Mouse (Mus musculus) layer of hippocampus, adult 2 months (tissue): ENCODE measurements at regions not wholly inside any gene's neighbourhood (a gene's known extent, or its start where the extent isn't known, plus 50 kb on each side); places are given as distances from the start of the nearest gene placed in this dataset.

ENCODE experiments used
- DNase-seq, 2 experiments: peaks; one replicate each; pipeline ENCODE4 v3.0.0; 2022; ENCODE audit warnings: low spot score in 2 of 2
- H3K27ac ChIP-seq: fragments of 200-600 bp; 2 replicates; pipeline ENCODE4 v1.8.1; 2022
- H3K4me3 ChIP-seq: fragments of 200-600 bp; 2 replicates; pipeline ENCODE4 v1.8.1; 2022; ENCODE audit warnings: mild to moderate bottlenecking
- CTCF ChIP-seq: fragments of 200-600 bp; conservative IDR thresholded peaks from 2 replicates; pipeline ENCODE4 v1.8.1; 2022; ENCODE audit warnings: antibody characterized with exemption, mild to moderate bottlenecking, moderate library complexity

DNA sequence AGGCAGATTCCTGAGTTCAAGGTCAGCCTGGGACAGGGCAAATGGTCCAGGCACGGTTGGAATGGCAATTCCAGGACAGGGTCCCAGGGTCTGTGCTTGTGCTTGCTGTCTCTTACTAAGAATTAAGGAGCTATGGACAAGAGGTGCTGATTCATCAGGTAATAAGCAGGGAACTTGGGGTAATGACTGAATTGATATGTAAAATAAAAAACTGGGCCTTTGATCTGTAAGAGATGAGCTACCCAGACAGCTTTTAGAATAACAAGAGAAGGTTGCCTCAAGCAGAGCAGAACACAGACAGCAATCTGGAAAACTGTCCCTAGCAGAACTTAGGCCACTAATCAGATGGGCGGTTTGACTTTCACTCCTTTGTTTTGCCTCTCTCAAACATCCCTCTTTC, 189.6 kb upstream of the Stac start:
- Histone ChIP-seq H3K27ac (no peak overlapping the region), H3K4me3 (no peak overlapping the region)
- no peak for DNase-seq
- TF ChIP-seq CTCF: no peak

DNA sequence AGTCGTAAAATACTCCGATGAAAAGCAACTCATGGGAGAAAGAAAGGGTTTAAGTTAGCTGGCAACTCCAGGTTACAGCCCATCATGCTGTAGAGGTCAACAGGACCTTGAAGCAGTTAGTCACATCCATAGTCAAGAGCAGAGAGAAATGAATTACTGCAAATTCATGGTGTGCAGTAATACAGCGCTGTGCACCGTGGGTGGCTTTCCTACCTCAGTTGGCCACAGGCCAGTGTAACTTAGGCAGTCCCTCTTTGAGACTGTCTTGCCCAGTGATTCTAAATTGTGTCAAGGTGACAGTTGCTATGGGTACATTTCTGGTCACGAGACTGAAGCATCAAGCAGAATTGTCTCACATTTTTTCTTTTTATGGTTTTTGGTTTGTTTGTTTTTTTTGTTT, 186.7 kb upstream of the Stac start:
- no peak overlapping the region for H3K27ac ChIP-seq
- TF ChIP-seq CTCF: no peak
- no peak overlapping the region for H3K4me3 ChIP-seq
- DNase-seq: no peak

DNA sequence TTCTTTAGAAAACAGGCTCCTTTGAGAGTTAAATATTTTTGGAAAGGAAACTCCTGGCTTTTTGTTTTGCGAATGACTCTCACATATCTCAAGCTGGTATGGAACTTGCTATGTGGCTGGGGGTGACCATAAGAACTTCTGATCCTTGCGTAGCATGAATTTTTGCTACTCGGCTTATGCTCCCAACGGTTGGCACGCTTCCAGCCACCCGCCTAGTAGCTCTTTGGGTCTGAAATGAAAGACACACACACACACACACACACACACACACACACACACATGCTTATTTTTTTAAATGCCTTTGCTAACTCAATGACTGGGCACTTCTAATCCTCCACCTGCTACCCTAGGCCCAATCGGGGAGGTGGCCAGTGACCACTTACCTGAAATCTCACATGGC, 180.3 kb upstream of the Stac start:
- no peak for DNase-seq
- Histone ChIP-seq H3K4me3 (no peak overlapping the region), H3K27ac (no peak overlapping the region)
- TF ChIP-seq CTCF: no peak

DNA sequence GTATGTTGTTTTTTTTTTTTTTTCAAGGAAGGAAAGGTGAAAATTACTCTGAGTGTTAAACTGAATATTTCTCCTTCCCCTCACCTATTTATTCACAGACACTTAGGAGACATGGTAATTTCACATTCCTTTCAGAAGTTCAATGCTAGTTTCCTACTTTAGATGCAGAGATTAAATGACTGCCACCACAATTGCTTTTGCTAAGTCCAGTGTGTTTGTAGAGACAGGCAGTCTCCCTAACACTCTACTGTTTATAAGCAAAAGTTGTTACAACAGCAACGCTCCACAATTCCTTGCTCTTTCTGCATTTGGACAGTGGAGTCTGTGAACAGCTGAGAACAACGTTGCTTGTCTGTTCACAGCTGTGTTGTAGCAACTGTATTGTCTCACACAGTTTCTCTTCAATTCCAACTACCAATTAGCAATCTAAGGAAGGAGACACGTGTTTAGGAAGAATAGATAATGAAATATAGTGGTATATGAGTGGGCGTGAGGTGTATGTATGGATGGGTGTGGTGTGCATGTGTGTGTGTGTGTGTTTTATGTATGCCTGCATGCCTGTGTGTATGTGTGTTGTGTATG, 179.7 kb upstream of the Stac start:
- Histone ChIP-seq H3K27ac (no peak overlapping the region), H3K4me3 (no peak overlapping the region)
- TF ChIP-seq CTCF: no peak
- DNase-seq: no peak

DNA sequence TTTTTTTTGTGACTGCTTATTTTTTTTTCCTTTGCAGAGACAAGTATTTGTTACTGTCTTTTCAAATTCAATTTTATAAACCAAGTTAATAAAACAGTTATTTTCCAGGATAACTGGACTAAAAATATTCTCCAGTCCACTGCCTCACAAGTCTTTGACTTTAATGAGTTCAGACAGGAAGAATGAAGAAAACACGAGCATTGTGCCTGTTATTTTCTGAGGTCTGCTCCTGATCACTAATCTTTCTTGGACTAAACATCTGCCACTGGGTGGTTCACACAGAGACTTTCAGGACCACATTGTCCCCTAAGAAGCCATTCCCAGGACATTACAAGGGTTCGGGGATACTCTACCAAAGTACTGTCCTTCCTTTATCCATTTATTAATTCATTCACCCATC, 167.9 kb upstream of the Stac start:
- TF ChIP-seq CTCF: no peak
- Histone ChIP-seq H3K4me3 (no peak overlapping the region), H3K27ac (no peak overlapping the region)
- DNase-seq: no peak

DNA sequence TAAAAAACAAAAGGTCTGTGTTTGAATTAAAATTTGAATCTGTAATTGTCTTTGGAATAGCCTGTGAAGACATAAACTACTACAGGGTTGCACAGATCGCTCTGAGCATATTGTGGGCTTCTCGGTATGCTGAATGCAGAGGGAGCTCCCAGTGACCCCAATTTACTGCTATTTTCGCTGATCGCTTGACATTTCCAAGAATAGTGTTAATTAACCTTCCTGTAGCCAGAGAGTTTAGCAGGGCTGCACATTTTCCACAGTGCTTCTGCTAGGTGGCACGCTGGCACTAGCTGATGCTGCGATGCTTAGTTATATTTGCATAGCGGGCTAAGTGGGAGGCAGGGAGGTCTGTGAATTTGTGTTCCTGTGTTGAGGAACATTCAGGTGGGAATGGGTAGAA, 164.8 kb upstream of the Stac start:
- H3K27ac ChIP-seq: no peak overlapping the region
- no peak for TF ChIP-seq CTCF
- no peak for DNase-seq
- no peak overlapping the region for H3K4me3 ChIP-seq

DNA sequence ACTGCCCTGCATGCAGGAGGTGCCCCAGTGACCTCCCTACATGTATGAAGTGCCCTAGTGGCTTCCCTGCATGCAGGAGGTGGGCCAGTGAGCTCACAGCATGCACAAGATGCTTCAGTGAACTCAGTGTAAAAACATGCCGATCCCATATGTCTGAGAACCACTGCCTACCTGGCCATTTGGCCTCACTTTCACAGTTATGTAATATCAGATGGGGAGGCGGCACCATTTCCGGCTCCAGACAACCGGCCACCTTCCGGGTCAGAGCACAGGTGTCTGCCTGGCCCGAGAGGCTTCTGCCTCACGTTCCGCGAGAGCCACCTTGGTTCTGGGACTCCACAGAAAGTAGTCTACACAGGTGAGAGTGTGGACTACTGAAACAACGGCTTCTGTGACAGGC, 156.2 kb upstream of the Stac start:
- Histone ChIP-seq H3K27ac (no peak overlapping the region), H3K4me3 (no peak overlapping the region)
- no peak for DNase-seq
- no peak for TF ChIP-seq CTCF

DNA sequence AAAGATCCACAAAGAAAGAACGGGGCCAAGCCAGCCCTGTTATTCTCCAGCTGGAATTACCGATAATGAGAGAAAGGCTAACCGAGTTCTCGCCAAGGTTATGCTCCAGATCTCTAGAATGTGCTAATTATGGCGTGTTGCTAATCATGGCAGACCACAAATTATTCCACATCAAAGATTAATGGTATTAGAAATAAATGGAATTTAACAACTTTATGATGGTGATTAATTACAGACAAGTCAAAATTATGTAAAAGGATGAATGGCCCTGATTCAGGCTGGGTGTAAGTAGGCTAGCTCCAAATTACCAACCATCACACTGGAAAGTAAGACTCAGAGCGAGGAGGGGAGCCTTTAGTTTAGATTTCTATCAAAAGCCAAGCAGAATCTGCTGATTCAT, 151.0 kb upstream of the Stac start:
- Histone ChIP-seq H3K4me3 (no peak overlapping the region), H3K27ac (no peak overlapping the region)
- TF ChIP-seq CTCF: no peak
- no peak for DNase-seq

DNA sequence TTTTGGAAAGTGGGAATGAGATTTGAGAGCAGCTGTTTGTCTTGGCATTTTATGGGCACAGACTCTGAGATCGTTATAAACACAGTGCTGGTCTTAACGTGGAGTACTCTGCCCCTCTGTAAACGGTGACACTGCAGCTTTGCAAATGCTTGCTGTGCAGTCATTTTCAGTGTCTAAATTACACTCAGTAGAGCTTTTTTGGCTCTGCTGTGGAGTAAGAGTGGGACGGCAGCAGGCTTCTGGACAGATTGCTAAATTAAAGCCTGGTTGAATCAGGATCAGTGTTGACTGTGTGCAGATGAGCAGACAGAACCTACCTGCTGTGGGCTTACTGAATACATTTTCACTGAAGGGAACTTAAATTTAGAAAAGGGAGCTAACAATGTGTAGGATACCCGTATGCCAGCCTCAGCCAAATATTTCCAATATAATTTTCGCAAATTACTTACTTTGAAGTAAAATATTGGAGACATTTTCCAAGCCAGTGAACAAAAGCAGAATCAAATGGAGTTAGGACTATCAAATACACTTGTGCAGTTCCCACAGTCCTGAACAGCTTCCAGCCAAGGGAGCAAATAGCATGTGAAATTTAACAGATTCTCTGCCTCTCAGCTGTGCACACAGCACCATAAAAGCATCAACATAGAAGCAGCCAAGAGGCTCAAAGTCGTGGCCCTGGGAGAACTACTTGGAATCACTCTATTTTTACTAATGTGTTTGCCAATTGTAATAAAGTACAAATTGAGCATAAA, 148.1 kb upstream of the Stac start:
- DNase-seq: peak; percentile 60 to 76
- peak overlapping the region; percentile 74 for H3K27ac ChIP-seq
- no peak overlapping the region for H3K4me3 ChIP-seq
- 0 out of 2 replicates have a peak, but pooled peaks have one; percentile 4 for TF ChIP-seq CTCF

DNA sequence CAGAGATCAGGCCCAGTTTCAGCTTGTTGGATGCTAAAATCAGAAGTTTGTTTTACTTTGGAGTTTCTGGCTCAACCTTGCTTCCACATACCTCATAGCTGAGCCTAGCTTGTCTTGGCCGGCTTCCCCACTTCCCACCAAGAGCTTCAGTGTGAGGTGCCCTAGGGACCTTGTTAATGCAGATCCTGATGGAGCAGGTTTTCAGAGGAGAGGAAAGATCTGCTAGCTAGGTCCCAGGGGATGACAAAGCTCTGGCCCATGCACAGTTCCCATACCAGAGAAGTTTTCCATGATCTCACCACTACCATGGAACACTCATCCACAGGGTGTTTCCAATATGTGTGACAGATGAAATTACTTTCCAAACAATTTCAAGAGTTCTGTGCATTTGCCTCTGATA, 131.9 kb upstream of the Stac start:
- no peak for DNase-seq
- H3K4me3 ChIP-seq: no peak overlapping the region
- no peak for TF ChIP-seq CTCF
- H3K27ac ChIP-seq: no peak overlapping the region

DNA sequence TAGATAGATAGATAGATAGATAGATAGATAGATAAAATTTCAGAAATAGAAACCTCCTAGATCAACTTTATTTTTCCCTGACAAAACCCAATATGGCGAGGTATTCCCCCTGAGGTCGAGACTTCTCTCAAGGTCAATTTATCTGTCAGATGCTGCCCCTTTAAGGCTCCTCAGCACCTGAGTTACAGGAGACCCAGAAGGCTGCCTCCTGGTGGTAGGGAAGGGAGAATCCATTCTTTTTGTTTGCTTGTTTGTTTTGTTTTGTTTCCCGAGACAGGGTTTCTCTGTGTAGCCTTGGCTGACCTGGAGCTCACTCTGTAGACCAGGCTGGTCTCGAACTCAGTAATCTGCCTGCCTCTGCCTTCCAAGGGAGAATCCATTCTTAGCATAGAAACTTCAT, 127.3 kb upstream of the Stac start:
- no peak overlapping the region for H3K27ac ChIP-seq
- peak; percentile 43 for TF ChIP-seq CTCF
- H3K4me3 ChIP-seq: no peak overlapping the region
- DNase-seq: no peak

DNA sequence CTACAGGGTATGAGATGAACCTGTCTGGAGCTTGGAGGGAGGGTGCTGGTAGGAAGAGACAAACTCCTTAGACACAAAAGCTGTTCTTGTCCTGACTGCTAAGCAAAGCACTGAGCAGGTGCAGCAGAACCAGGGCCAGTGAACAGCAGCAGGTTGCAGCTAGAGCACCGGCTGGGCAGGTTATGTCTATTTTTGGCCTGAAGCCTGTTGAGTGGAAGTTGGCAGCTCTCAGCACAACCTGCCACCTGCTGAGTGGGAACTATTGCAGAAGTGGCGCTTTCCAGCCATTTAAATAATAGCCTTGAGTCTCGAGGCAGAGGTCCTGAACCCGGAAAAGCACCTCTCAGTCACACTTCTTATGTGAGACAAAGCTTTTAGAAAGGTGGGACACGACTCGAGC, 114.8 kb upstream of the Stac start:
- Histone ChIP-seq H3K27ac (no peak overlapping the region), H3K4me3 (no peak overlapping the region)
- TF ChIP-seq CTCF: no peak
- no peak for DNase-seq

DNA sequence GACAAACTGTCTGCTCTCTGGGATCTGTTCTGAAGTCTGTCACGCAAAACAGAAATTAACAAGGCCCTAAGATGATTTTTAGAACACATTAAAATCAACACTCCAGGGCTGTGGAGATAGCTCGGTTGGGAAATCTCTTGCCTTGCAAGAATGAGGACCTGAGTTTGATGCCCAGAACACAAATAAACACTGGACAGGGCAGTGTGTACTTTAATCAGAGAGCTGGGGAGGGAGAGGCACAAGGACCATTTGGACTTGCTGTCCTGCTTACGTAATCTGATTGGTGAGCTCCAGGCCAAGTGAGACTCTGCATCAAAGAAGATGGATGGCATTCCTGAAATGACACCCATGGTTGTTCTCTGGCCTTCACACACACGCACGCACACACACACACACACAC, 111.2 kb upstream of the Stac start:
- TF ChIP-seq CTCF: no peak
- Histone ChIP-seq H3K27ac (no peak overlapping the region), H3K4me3 (no peak overlapping the region)
- no peak for DNase-seq

DNA sequence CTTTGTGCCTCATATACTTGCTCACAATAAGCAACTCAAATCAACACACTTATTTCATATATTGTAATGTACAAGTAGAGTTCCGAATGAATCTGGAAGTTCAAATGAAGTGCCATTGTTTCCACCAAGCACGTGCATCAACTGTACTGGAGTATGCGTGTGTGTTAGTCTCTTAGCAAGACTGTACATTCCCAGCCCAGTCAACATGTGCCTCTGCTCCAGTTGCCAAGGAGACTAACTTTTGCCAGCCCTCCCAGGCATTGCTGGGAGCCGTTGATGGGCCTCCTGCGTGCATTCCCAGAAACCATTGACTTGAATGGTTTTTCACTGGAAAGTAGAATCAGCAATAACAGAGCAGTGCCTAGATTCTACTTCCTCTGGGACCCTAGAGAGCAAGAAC, 110.7 kb upstream of the Stac start:
- Histone ChIP-seq H3K27ac (no peak overlapping the region), H3K4me3 (no peak overlapping the region)
- TF ChIP-seq CTCF: no peak
- no peak for DNase-seq
